Mouse (Mus musculus) CH12.LX (cell line): ENCODE results near the gene Nmur1. TPM values are rescaled to one million over a fixed set of nuclear protein-coding genes. Genes with fewer than 3 reads are reported as not detected.

ENCODE experiments used
- DNase-seq: peaks from one replicate; pipeline ENCODE4 v3.0.0-alpha.2; 2013; ENCODE audit errors: extremely low read depth
- H3K27ac ChIP-seq: 2 replicates; pipeline ENCODE4 v1.5.1; 2012; ENCODE audit warnings: low read depth, mild to moderate bottlenecking, control low read depth, moderate library complexity; ENCODE audit not compliant: insufficient read depth
- H3K27me3 ChIP-seq: replicated peaks from 2 replicates; pipeline ENCODE3; 2012; ENCODE audit warnings: inconsistent platforms
- H3K36me3 ChIP-seq, 2 experiments: replicated peaks in 1 of 2; 2 replicates each; pipeline versions ENCODE3 to v1.6.1; 2012; ENCODE audit warnings: inconsistent platforms in 1 of 2, low read length in 1 of 2, mild to moderate bottlenecking in 1 of 2, mixed read lengths in 1 of 2, moderate library complexity in 1 of 2; ENCODE audit not compliant: control insufficient read depth in 1 of 2, insufficient read depth in 1 of 2
- H3K4me1 ChIP-seq, 2 experiments: 2 replicates each; pipeline ENCODE4 v1.6.1; 2012; ENCODE audit warnings: inconsistent platforms in 1 of 2, moderate library complexity in 1 of 2; ENCODE audit not compliant: insufficient read depth in 2 of 2, control insufficient read depth in 1 of 2
- H3K4me2 ChIP-seq: 2 replicates; pipeline ENCODE4 v1.6.1; 2012; ENCODE audit warnings: low read depth, mild to moderate bottlenecking, control low read depth; ENCODE audit not compliant: poor library complexity, insufficient read depth, severe bottlenecking
- H3K4me3 ChIP-seq, 3 experiments: fragments of 150-350 bp in 1 of 3; sonication (generic) in 1 of 3; replicated peaks in 1 of 3; 2 replicates each; pipeline versions ENCODE3 to v1.5.1; 2011 to 2012; ENCODE audit warnings: low read depth in 2 of 3, low read length in 2 of 3, mild to moderate bottlenecking in 2 of 3, moderate library complexity in 2 of 3, control low read depth in 1 of 3, improper control_type of control experiment in 1 of 3, inconsistent platforms in 1 of 3, mixed read lengths in 1 of 3; ENCODE audit not compliant: poor library complexity in 1 of 3
- H3K79me2 ChIP-seq: replicated peaks from 2 replicates; pipeline ENCODE4 v1.6.1; 2012; ENCODE audit warnings: mild to moderate bottlenecking, moderate library complexity; ENCODE audit not compliant: control insufficient read depth, poor library complexity, insufficient read depth, severe bottlenecking; ENCODE audit errors: extremely low read depth
- H3K9ac ChIP-seq: 2 replicates; pipeline ENCODE4 v1.6.1; 2012; ENCODE audit warnings: low read depth, mild to moderate bottlenecking, control low read depth, moderate library complexity; ENCODE audit not compliant: insufficient read depth
- H3K9me3 ChIP-seq: replicated peaks from 2 replicates; pipeline ENCODE3; 2012; ENCODE audit warnings: low read length, inconsistent platforms, mixed read lengths
- BHLHE40 ChIP-seq: IDR thresholded peaks from 2 replicates; pipeline ENCODE4 v1.6.1; 2011; ENCODE audit warnings: mild to moderate bottlenecking, low read depth, low read length, improper control_type of control experiment
- CHD2 ChIP-seq: IDR thresholded peaks from 2 replicates; pipeline ENCODE4 v1.6.1; 2011; ENCODE audit warnings: low read length, improper control_type of control experiment
- ELF1 ChIP-seq: IDR thresholded peaks from 2 replicates; pipeline ENCODE4 v1.6.1; 2014; ENCODE audit warnings: low read depth, mild to moderate bottlenecking, inconsistent platforms, low read length, improper control_type of control experiment
- ETS1 ChIP-seq: conservative IDR thresholded peaks from 2 replicates; pipeline ENCODE4 v1.6.1; 2012; ENCODE audit warnings: low read depth, mild to moderate bottlenecking, inconsistent platforms, low read length, improper control_type of control experiment, moderate library complexity
- GABPA ChIP-seq: IDR thresholded peaks from 2 replicates; pipeline ENCODE4 v1.6.1; 2012; ENCODE audit warnings: low read depth, low read length, improper control_type of control experiment, inconsistent platforms; ENCODE audit not compliant: insufficient replicate concordance
- HCFC1 ChIP-seq: IDR thresholded peaks from 2 replicates; pipeline ENCODE4 v1.6.1; 2012; ENCODE audit warnings: low read depth, mild to moderate bottlenecking, inconsistent platforms, low read length, improper control_type of control experiment
- IRF4 ChIP-seq: IDR thresholded peaks from 2 replicates; pipeline ENCODE4 v1.6.1; 2014; ENCODE audit warnings: low read depth, mild to moderate bottlenecking, inconsistent platforms, low read length, improper control_type of control experiment
- JUN ChIP-seq: IDR thresholded peaks from 2 replicates; pipeline ENCODE4 v1.6.1; 2011; ENCODE audit warnings: low read depth, mild to moderate bottlenecking, low read length, improper control_type of control experiment, moderate library complexity; ENCODE audit not compliant: insufficient read depth
- JUND ChIP-seq: conservative IDR thresholded peaks from 2 replicates; pipeline ENCODE4 v1.6.1; 2011; ENCODE audit warnings: low read depth, low read length, improper control_type of control experiment
- KAT2A ChIP-seq: IDR thresholded peaks from 2 replicates; pipeline ENCODE4 v1.6.1; 2012; ENCODE audit warnings: low read length, improper control_type of control experiment, inconsistent platforms; ENCODE audit not compliant: insufficient replicate concordance
- MEF2A ChIP-seq: IDR thresholded peaks from 2 replicates; pipeline ENCODE4 v1.6.1; 2014; ENCODE audit warnings: low read depth, mild to moderate bottlenecking, inconsistent platforms, low read length, improper control_type of control experiment, borderline replicate concordance
- MXI1 ChIP-seq: IDR thresholded peaks from 2 replicates; pipeline ENCODE4 v1.6.1; 2011; ENCODE audit warnings: mild to moderate bottlenecking, low read depth, low read length, improper control_type of control experiment
- MYC ChIP-seq: IDR thresholded peaks from 2 replicates; pipeline ENCODE4 v1.6.1; 2011; ENCODE audit warnings: low read depth, mild to moderate bottlenecking, improper control_type of control experiment, low read length
- NELFE ChIP-seq: IDR thresholded peaks from 2 replicates; pipeline ENCODE4 v1.6.1; 2011; ENCODE audit warnings: low read depth, low read length, improper control_type of control experiment
- NRF1 ChIP-seq: IDR thresholded peaks from 2 replicates; pipeline ENCODE4 v1.6.1; 2014; ENCODE audit warnings: low read depth, mild to moderate bottlenecking, inconsistent platforms, low read length, improper control_type of control experiment, moderate library complexity
- POLR2A ChIP-seq: IDR thresholded peaks from 2 replicates; pipeline ENCODE4 v1.6.1; 2011; ENCODE audit warnings: low read depth, mild to moderate bottlenecking, improper control_type of control experiment, low read length
- RCOR1 ChIP-seq: conservative IDR thresholded peaks from 2 replicates; pipeline ENCODE4 v1.6.1; 2012; ENCODE audit warnings: low read depth, mild to moderate bottlenecking, inconsistent platforms, low read length, improper control_type of control experiment
- SIN3A ChIP-seq: IDR thresholded peaks from 2 replicates; pipeline ENCODE4 v1.6.1; 2012; ENCODE audit warnings: low read length, improper control_type of control experiment, inconsistent platforms
- SMC3 ChIP-seq: IDR thresholded peaks from 2 replicates; pipeline ENCODE4 v1.6.1; 2011; ENCODE audit warnings: low read depth, low read length, improper control_type of control experiment
- TBP ChIP-seq: conservative IDR thresholded peaks from 2 replicates; pipeline ENCODE4 v1.6.1; 2011; ENCODE audit warnings: low read depth, low read length, improper control_type of control experiment
- TCF12 ChIP-seq: IDR thresholded peaks from 2 replicates; pipeline ENCODE4 v1.6.1; 2014; ENCODE audit warnings: low read depth, mild to moderate bottlenecking, inconsistent platforms, low read length, improper control_type of control experiment
- UBTF ChIP-seq: IDR thresholded peaks from 2 replicates; pipeline ENCODE4 v1.6.1; 2012; ENCODE audit warnings: low read depth, mild to moderate bottlenecking, inconsistent platforms, low read length, improper control_type of control experiment, moderate library complexity
- USF1 ChIP-seq: IDR thresholded peaks from 2 replicates; pipeline ENCODE4 v1.6.1; 2014; ENCODE audit warnings: low read depth, mild to moderate bottlenecking, inconsistent platforms, low read length, improper control_type of control experiment
- USF2 ChIP-seq: conservative IDR thresholded peaks from 2 replicates; pipeline ENCODE4 v1.6.1; 2011; ENCODE audit warnings: low read depth, low read length, improper control_type of control experiment
- ZKSCAN1 ChIP-seq: IDR thresholded peaks from 2 replicates; pipeline ENCODE4 v1.6.1; 2012; ENCODE audit warnings: low read depth, inconsistent platforms, low read length, improper control_type of control experiment, borderline replicate concordance
- ZMIZ1 ChIP-seq: IDR thresholded peaks from 2 replicates; pipeline ENCODE4 v1.6.1; 2012; ENCODE audit warnings: low read depth, mild to moderate bottlenecking, inconsistent platforms, low read length, improper control_type of control experiment
- ZNF384 ChIP-seq: IDR thresholded peaks from 2 replicates; pipeline ENCODE4 v1.6.1; 2012; ENCODE audit warnings: low read depth, low read length, improper control_type of control experiment, inconsistent platforms
- dilution Hi-C: fragments of 300-500 bp; cut with MboI; formaldehyde crosslinking; loops from 2 replicates; pipeline ENCODE4 v1.14.3; 2020; ENCODE audit warnings: low sequenced_read_pairs; ENCODE audit not compliant: extremely low pct_unique_long_range_greater_than_20kb, extremely low pct_ligation_motif_present
- in situ Hi-C: fragments of 300-500 bp; cut with MboI; formaldehyde crosslinking; loops from 3 replicates; pipeline ENCODE4 v1.14.3; 2019; ENCODE audit warnings: low sequenced_read_pairs, low pct_ligation_motif_present, low pct_unique_long_range_greater_than_20kb, mixed read lengths
- polyA plus RNA-seq: library from polyadenylated mRNA; unstranded; fragments of >175 nt; gene quantifications from 2 replicates; pipeline ENCODE4 v1.2.1, GENCODE M21; 2012; ENCODE audit warnings: low read depth; ENCODE audit not compliant: insufficient read length
- total RNA-seq, 2 experiments: library from RNA; depleted of rRNA; stranded (reverse); fragments of 300-350 nt in 1 of 2; fragments of >200 nt in 1 of 2; gene quantifications; 2 replicates each; pipeline ENCODE4 v1.2.3; 2012 to 2014

Nmur1 gene
- total and polyA plus RNA-seq, 3 experiments = 0.16 TPM; not detected in 2

GRCm38 (mm10) chr1:86434439-86435201, 8.6 kb upstream of the Nmur1 start:
- Histone ChIP-seq H3K9ac (peak overlapping the region; percentile 55), H3K4me2 (peak overlapping the region; percentile 62), H3K27me3 (no peaks in the 10 kb centered on the region), H3K36me3 (peaks cover 0 to 2% of the 10 kb centered on the region in 2 experiments), H3K27ac (peak overlapping the region; percentile 94), H3K4me1 (peaks cover 27 to 72% of the 10 kb centered on the region in 2 experiments), H3K79me2 (no peaks in the 10 kb centered on the region; the same call in 1 of the 2 replicates), H3K9me3 (no peaks in the 10 kb centered on the region), H3K4me3 (peak overlapping the region; percentile 45 to 57 (median 48))
- dilution Hi-C loops = no loop called here
- in situ Hi-C loops = loop anchor here (5.0 to 25.0 kb wide), 2 partner anchors 37 to 603 kb away; no protein-coding TSS in a partner anchor
- TF ChIP-seq USF2 (no peak), IRF4 (no peak; the same call in 1 of the 2 replicates), SIN3A (peak; percentile 61; the same call in 1 of the 2 replicates), NELFE (peak; percentile 23; the same call in 1 of the 2 replicates), ZNF384 (no peak), JUND (no peak), POLR2A (peak; percentile 81), USF1 (no peak), SMC3 (no peak), KAT2A (no peak), UBTF (peak; percentile 56), BHLHE40 (no peak), ELF1 (peak; percentile 52; the same call in 1 of the 2 replicates), RCOR1 (no peak), TCF12 (peak; percentile 96), GABPA (no peak), ZKSCAN1 (no peak), MYC (no peak), TBP (no peak), ETS1 (peak; percentile 78), CHD2 (no peak), MXI1 (peak; percentile 99), JUN (peak; percentile 43; the same call in 1 of the 2 replicates), ZMIZ1 (peak; percentile 76), NRF1 (peak; percentile 63; the same call in 1 of the 2 replicates), MEF2A (peak; percentile 94), HCFC1 (no peak)
- peak; percentile 100 for DNase-seq
